Mouse (Mus musculus): ENCODE results near the gene Pten. TPM values are rescaled to one million over a fixed set of nuclear protein-coding genes. Genes with fewer than 3 reads are reported as not detected.
A peak's percentile ranks its signal among the peaks of the same experiment; 100 is the strongest.
"Not testable (repeated sequence)": the region's sequence is repeated elsewhere in the genome, so short reads cannot be mapped to it uniquely, and the experiment has no call there.

Gene Pten
- total RNA-seq, 2 experiments from 2014 or later, result 69.0 to 74.2 TPM

- DNase-seq (ENCODE audit: low spot score in 2 of 2), result no peak
Observed at GRCm38 (mm10) chr19:32754188-32755000, 2.9 kb upstream of the Pten start.

- no peak for DNase-seq (ENCODE audit: low spot score in 2 of 2)
Observed at GRCm38 (mm10) chr19:32755104-32755791, 2.0 kb upstream of the Pten start.

GRCm38 (mm10) chr19:32755792-32756635 is 1.3 kb upstream of the Pten start:
- DNase-seq (ENCODE audit: low spot score in 2 of 2), result peak; percentile 96 to 97

DNA sequence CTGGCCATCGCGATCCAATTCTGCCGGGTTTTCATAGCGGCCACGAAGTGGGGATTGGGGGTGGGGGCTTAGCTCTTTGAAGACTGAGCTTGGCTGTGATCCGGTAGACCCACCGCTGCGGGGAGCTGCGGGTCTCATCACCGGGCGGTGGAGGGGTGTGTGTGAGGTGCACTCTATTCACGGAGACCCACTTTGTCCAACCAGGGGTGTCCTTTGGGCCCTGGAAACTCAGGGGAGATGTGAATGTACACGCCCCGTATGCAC is 729 bp upstream of the Pten start:
- DNase-seq (ENCODE audit: low spot score in 2 of 2), result no peak

DNA sequence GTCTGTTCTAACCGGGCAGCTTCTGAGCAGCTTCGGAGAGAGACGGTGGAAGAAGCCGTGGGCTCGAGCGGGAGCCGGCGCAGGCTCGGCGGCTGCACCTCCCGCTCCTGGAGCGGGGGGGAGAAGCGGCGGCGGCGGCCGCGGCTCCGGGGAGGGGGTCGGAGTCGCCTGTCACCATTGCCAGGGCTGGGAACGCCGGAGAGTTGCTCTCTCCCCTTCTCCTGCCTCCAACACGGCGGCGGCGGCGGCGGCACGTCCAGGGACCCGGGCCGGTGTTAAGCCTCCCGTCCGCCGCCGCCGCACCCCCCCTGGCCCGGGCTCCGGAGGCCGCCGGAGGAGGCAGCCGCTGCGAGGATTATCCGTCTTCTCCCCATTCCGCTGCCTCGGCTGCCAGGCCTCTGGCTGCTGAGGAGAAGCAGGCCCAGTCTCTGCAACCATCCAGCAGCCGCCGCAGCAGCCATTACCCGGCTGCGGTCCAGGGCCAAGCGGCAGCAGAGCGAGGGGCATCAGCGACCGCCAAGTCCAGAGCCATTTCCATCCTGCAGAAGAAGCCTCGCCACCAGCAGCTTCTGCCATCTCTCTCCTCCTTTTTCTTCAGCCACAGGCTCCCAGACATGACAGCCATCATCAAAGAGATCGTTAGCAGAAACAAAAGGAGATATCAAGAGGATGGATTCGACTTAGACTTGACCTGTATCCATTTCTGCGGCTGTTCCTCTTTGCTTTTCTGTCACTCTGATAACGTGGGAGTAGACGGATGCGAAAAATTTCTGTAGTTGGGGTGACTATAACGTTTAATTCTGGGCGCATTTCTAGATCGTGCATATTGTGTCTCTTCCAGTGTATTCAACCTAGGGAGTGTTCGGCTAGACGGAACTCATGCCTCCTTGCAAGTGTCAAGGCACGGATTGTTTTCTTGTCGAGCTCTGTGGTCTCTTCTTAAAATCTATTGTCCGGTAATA is 815 bp downstream of the Pten start:
- DNase-seq (ENCODE audit: low spot score in 2 of 2), result peak; percentile 61 to 68

DNA sequence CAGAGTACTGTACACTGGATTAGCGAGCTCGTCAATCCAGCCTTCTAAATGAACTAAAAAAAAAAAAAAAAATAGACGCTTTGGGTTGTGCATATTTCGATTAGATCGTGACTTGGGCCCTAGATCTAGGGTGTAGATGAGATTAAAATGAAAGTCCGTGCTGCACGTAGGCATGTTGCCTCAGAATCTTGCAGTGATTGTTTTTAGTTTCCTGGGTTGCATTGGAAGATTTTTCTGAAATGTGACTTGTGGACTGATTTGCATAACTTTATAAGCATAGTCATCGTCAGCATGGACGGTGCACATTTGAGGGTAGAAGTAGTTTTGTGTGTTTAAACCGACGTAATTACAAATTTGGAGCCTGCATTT is 1.5 kb downstream of the Pten start:
- DNase-seq (ENCODE audit: low spot score in 2 of 2), result no peak

GRCm38 (mm10) chr19:32759357-32760024 is 2.2 kb downstream of the Pten start:
- no peak for DNase-seq (ENCODE audit: low spot score in 2 of 2)

- DNase-seq (ENCODE audit: low spot score in 2 of 2), result no peak
Observed at GRCm38 (mm10) chr19:32760499-32760898, 3.2 kb downstream of the Pten start.

DNA sequence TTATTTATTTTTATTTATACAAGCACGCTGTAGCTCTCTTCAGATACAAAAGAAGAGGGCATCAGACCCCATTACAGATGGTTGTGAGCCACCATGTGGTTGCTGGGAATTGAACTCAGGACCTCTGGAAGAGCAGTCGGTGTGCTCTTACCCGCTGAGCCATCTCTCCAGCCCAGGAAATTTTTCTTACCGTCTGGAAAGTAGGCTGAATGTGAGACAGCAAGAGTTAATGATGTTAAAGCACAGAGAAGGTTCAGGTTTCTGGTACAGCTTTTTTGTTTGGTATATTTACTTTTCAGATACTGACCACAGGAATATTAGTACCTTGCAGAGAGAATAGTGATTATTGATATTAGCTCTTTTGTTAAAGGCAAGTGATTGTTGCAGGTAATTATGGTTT is 3.9 kb downstream of the Pten start:
- DNase-seq (ENCODE audit: low spot score in 2 of 2), result no peak

DNA sequence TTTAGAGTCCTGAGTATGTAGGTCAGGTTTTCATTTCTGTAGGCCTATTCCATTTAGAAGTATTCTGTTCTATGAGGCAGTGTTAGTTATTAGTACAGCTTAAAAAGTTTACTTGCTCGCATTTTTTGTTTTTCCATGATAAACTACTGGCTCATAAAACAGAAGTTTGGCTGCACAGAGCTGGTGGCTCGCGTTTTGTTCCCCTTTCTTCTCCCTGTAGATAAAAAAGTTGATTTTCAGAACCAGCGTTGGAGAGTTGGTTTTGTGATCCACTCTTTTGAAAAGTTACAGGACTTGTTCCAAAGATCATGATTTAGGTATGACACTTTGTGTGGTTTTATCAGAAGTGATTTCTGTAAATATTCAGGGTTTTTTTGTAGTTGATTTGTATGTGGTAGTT is 5.2 kb downstream of the Pten start:
- DNase-seq (ENCODE audit: low spot score in 2 of 2), result no peak

GRCm38 (mm10) chr19:32778411-32778810 is 21.1 kb downstream of the Pten start:
- DNase-seq (ENCODE audit: low spot score in 2 of 2), result no peak

GRCm38 (mm10) chr19:32779131-32779530 is 21.8 kb downstream of the Pten start:
- no peak for DNase-seq (ENCODE audit: low spot score in 2 of 2)

GRCm38 (mm10) chr19:32781305-32782071 is 24.2 kb downstream of the Pten start:
- DNase-seq (ENCODE audit: low spot score in 2 of 2), result no peak

DNA sequence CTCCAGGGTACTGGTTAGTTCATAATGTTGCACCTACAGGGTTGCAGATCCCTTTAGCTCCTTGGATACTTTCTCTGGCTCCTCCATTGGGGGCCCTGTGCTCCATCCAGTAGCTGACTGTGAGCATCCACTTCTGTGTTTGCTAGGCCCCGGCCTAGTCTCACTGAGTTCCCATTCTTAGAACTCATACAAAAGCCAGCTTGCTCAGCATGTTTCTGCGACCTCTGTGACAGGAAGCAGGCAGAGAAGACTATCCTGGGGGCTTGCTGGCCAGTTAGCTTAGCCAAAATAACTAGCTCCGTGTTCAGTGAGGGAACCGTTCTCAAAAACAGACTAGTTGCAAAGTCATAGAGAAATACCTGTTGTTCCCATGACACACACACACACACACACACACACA is 30.1 kb downstream of the Pten start:
- DNase-seq (ENCODE audit: low spot score in 2 of 2), result not testable (repeated sequence)

- DNase-seq (ENCODE audit: low spot score in 2 of 2), result not testable (repeated sequence)
Observed at GRCm38 (mm10) chr19:32788016-32788415, 30.7 kb downstream of the Pten start.

GRCm38 (mm10) chr19:32789535-32789934 is 32.2 kb downstream of the Pten start:
- no peak for DNase-seq (ENCODE audit: low spot score in 2 of 2)

DNA sequence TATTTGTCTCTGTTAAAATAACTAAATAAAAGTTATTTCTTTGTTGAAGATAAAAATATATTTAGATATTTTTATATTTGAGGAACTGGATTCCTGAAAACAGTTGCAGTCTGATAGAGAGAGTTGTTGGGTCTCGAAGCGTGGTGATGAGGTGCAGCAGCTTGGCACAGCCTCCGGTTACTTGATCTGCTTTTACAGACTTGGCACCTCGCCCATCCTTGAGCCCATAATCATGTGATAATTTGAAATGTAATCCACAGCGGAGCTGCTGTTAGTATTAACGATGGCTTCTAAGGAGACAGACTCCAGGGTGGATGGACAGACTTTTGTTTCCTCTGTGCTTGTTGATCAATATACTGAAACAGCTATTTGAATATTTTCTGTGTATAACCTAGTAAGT is 35.3 kb downstream of the Pten start:
- DNase-seq (ENCODE audit: low spot score in 2 of 2), result peak; percentile 58 to 66

- no peak for DNase-seq (ENCODE audit: low spot score in 2 of 2)
Observed at GRCm38 (mm10) chr19:32793901-32794300, 36.6 kb downstream of the Pten start.

DNA sequence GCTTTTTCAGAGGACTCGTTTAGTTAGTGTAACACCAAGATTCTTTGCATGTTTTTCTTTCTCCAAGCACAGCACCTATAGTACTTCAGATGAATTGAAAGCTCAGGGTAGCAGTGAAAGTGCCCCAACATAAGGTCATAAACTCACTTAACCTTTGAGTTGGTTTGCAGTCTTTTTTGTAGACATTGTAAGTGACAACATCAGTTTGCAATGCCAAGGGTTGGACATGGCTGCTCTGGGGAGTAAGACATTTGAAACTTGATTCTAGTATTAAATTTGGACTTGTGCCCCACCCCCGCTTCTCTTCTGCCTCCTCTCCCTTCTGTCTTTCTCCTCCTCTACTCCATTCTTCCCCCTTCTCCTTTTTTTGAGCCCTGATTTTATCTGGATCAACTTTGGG is 43.3 kb downstream of the Pten start:
- DNase-seq (ENCODE audit: low spot score in 2 of 2), result no peak
